Mouse (Mus musculus): ENCODE measurements around the gene Zfp12.

GRCm38 (mm10) chr5:143236036-143236435 lies 1.1 kb downstream of the Zfp12 start:
- no peak for TF ChIP-seq POLR2A (IDR thresholded peaks at IDR 0.05; ENCODE audit: borderline replicate concordance, extremely low read depth, insufficient read depth, insufficient read length, poor library complexity, severe bottlenecking)
- TF ChIP-seq CTCF (IDR thresholded peaks at IDR 0.05; ENCODE audit: borderline replicate concordance, extremely low read depth, insufficient read depth, insufficient read length) = no peak

All from brain, embryonic 14.5 days (tissue).